ENCODE assay signal across 8 mouse cellular contexts in genomic region chr2:152820369-152820768, GRCm38 (mm10). TPM values are rescaled to one million over a fixed set of nuclear protein-coding genes. Genes with fewer than 3 reads are reported as not detected.
DNase-seq lines count a peak whose midpoint lies in the region; ATAC-seq and TF ChIP-seq lines count a peak whose summit lies in the region.

No protein-coding gene starts in this region.

- H3K4me3 ChIP-seq in E14TG2a.4 (replicated peaks; ENCODE audit: low read length): peak overlapping the region; percentile 65
- no peak overlapping the region for H3K4me3 ChIP-seq in embryonic facial prominence, embryonic 14.5 days (ENCODE audit: low read depth, low read length)

- H3K9ac ChIP-seq in embryonic facial prominence, embryonic 14.5 days (ENCODE audit: low read depth, low read length): no peak overlapping the region

- intact Hi-C loops in heart, postnatal 14 days (cut with DNase I): loop anchor here (2.0 kb wide), 1 partner anchor 36 kb away; no protein-coding TSS in a partner anchor

- TF ChIP-seq CTCF in E14TG2a.4 (conservative IDR thresholded peaks at IDR 0.05; ENCODE audit: low read length): no peak

- peaks cover 6% of the 10 kb centered on the region; the same call in 1 of the 2 replicates for H3K9me3 ChIP-seq in E14TG2a.4 (ENCODE audit: low read length)
- no peaks in the 10 kb centered on the region for H3K9me3 ChIP-seq in embryonic facial prominence, embryonic 14.5 days (ENCODE audit: control insufficient read depth, low read length)

- no peak overlapping the region for H3K4me2 ChIP-seq in embryonic facial prominence, embryonic 14.5 days (ENCODE audit: low read depth, low read length)

- no peaks in the 10 kb centered on the region for H3K27me3 ChIP-seq in E14TG2a.4 (ENCODE audit: insufficient read depth, low read length)
- no peaks in the 10 kb centered on the region for H3K27me3 ChIP-seq in embryonic facial prominence, embryonic 14.5 days (replicated peaks; ENCODE audit: control insufficient read depth, insufficient read depth, low read length)

- peak overlapping the region; percentile 56 for H3K27ac ChIP-seq in embryonic facial prominence, embryonic 14.5 days (replicated peaks; ENCODE audit: low read depth, low read length)

- peak; percentile 30 for DNase-seq in 416B (ENCODE audit: low read depth)
- peak; percentile 76 for DNase-seq in embryonic facial prominence, embryonic 14.5 days (ENCODE audit: low spot score)
- DNase-seq in heart, postnatal 14 days: peak; percentile 70 to 75
- DNase-seq in kidney, postnatal 4 days: peak; percentile 44 to 69
- peak; percentile 71 to 84 for DNase-seq in lung, postnatal 4 days
- DNase-seq in testis, postnatal 14 days (ENCODE audit: low spot score): peak; percentile 86
- DNase-seq in spleen, postnatal 14 days (ENCODE audit: low spot score in 2 of 2): no peak

- peaks cover 45% of the 10 kb centered on the region for H3K36me3 ChIP-seq in E14TG2a.4 (ENCODE audit: insufficient read depth, low read length)
- peaks cover 17% of the 10 kb centered on the region for H3K36me3 ChIP-seq in embryonic facial prominence, embryonic 14.5 days (ENCODE audit: control insufficient read depth, insufficient read depth, low read length)

- 22% methylated on average over 2 of the region's 2 CpGs for WGBS in embryonic facial prominence, embryonic 14.5 days

- ATAC-seq in embryonic facial prominence, embryonic 14.5 days (ENCODE audit: low read depth): peak; percentile 39

- H3K4me1 ChIP-seq in E14TG2a.4 (replicated peaks; ENCODE audit: low read depth, low read length): peaks cover 97% of the 10 kb centered on the region
- peaks cover 32% of the 10 kb centered on the region for H3K4me1 ChIP-seq in embryonic facial prominence, embryonic 14.5 days (ENCODE audit: control insufficient read depth, insufficient read depth, low read length)

RNA-seq across cellular contexts. Expression of gene Bcl2l1, which starts 11.2 kb away (rescaled TPM):
- 77.3 and 86.7 TPM in 2 replicates for polyA plus RNA-seq in embryonic facial prominence, embryonic 14.5 days (2014; fragmentation: Nextera tagmentation; extraction: Ambion mirVana)
- 10 to 100 TPM; 79.8 to 92.2 TPM for total RNA-seq in heart, postnatal 14 days (2021)

RNA-seq across cellular contexts. Expression of gene Tpx2, which starts 27.4 kb away (rescaled TPM):
- 69.3 and 87.9 TPM in 2 replicates for polyA plus RNA-seq in embryonic facial prominence, embryonic 14.5 days (2014; fragmentation: Nextera tagmentation; extraction: Ambion mirVana)
- 1 to 10 TPM; 4.4 to 8.5 TPM for total RNA-seq in heart, postnatal 14 days (2021)

Comparison
In these comparisons a context has a peak if more than half of its experiments do, and no peak if none do; other contexts are left out.
1. DNase-seq: peak in 416B (single experiment), embryonic facial prominence, embryonic 14.5 days (single experiment), heart, postnatal 14 days (2 of 2), kidney, postnatal 4 days (2 of 2), lung, postnatal 4 days (2 of 2) and testis, postnatal 14 days (single experiment); none in spleen, postnatal 14 days (0 of 2).